Mouse (Mus musculus) megakaryocyte, embryonic 14.5 days (primary cell): ENCODE measurements at regions not wholly inside any gene's neighbourhood (a gene's known extent, or its start where the extent isn't known, plus 50 kb on each side); places are given as distances from the start of the nearest gene placed in this dataset.

Experiments used
- FLI1 ChIP-seq: IDR thresholded peaks from 2 replicates; pipeline ENCODE4 v1.6.1; 2012; ENCODE audit warnings: low read length, inconsistent platforms, mixed read lengths
- GATA1 ChIP-seq: IDR thresholded peaks from 3 replicates; pipeline ENCODE4 v1.6.1; 2012; ENCODE audit warnings: mixed read lengths, low read length, inconsistent platforms, borderline replicate concordance

- TF ChIP-seq GATA1 = no peak
- TF ChIP-seq FLI1 = no peak
These were observed 222.3 kb downstream of the Car2 start for GRCm38 (mm10) chr3:15108239-15108934.
